Mouse (Mus musculus): ENCODE measurements around the gene Krtap11-1. TPM values are rescaled to one million over a fixed set of nuclear protein-coding genes. Genes with fewer than 3 reads are reported as not detected.

Gene Krtap11-1
- polyA plus RNA-seq (2017; shearing (Covaris generic)) = not detected

DNA sequence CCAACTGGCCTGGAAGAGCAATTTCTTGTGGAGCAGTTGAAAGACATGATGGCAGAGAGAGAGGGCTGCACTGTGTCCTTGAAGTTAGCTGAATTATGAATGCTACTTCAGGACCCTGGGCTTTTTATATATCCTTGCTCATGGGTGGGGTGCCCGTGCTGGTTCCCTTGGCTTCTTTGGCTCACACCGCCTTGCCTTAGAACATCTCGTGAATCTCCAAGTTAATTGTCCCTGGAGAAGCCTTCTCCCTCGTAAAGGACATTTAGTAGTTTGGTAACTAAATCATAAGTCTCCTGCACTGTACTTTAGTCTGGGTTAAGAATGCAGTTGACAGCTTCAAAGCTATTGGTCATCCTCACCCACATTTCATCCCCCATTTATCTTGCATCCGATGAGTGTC, at the start of gene Krtap11-1:
Gene Krtap11-1 (minus strand): TSS at position 101 of the 400 bp plus-strand sequence.
- no peak for ATAC-seq

DNA sequence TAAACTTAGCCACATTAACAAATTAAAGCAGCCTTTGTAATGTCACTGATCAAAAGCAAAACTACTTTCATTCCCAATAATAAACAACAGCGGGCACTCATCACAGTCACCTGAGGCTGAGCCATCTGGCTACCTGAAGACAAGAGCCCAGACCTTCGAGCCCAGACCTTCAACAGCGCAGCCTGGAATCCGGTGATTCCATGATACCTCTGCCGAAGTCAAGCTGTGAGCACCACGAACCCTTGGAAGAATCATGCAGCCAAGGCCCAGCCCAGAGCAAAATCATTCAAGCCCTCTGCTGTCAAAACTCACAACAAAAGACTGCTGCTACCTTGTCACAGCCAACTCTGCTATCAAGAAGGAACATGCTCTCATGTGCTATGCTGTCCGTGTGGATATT, 47.2 kb upstream of the Krtap11-1 start:
- ATAC-seq = no peak

DNA sequence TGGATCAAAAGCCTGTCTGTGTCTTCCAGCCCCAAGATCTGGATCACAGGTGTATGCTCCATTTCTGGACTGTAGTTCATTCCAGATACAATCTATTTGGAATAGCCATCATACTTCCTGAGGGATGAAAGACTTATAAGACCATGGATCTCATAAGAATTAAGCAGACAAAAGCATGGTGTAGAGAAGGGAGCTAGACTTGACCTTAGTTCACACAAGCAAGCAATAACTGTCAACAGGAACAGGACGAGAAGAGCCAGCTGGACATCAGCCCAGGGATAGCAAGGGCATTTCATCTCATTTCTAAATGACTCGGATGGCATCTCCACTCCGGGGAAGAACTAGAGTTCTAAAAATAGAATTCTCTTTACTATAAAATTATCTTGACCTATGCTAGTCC, 46.3 kb upstream of the Krtap11-1 start:
- no peak for ATAC-seq

DNA sequence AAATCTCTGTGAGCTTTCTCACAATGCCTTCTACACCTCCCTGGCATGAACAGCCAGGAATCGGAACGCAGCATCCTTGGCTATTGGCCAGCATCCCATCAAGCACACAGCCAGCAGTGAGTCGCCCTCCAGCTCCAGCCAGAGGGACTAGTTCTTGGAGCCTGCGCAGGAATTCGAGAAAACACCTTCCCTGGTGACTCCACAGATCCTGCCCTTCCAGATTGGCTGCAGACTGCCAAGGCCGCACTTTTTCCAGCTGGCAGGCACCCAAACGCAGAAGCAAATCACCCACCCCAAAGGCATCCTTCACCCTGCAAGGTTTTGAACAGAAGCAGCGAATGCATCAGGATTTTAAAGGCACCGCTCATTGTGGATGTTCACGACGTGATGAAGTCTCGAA, 42.7 kb upstream of the Krtap11-1 start:
- no peak for ATAC-seq

DNA sequence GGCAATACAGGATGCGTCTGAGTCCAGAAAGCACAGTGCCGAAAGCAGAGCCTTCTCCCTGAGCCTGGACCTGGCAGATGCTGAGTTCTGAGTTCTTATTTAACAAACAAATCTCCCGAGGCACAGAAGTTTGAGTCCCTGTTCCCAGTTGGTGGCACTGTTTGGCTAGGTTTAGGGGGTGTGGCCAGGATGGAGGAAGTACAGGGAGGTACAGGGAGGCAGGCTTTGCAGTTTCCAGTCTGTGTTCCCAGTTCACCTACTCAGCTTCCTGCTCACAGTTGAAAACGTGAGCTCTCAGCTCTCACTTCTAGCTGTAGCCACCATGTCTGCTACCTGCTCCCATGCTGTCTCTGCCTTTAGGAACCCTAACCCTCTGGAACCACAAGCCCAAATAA, 37.8 kb upstream of the Krtap11-1 start:
- ATAC-seq = no peak

DNA sequence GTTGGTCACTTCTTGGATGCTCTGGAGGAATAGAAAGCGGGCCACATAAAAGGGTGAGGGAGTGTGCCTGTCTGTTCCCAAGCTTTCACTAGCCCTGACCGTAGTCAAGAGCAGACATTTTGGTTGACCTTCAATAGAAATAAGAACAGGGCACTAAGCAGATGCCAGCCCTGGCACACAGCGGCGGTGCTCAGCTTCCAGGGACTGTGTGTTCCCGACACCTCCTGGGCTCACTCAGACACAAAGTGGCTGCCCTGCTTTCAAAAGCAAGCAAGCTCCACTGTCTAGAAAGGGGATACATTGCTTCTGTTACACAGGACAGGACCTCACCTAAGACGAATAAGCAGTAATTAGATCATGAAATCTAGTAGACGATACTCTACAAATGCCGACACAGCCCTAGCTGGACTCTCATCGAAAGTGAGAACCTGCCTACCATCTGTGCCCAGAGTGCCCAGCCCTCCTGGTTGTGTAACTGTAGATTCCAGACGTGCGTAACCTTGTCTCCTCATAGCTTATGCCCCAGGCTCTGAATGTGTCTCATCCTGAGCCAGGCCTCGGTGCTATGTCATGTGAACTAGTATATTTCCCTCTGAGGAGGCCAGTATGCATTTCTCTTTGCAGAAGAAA, 37.3 kb upstream of the Krtap11-1 start:
- no peak for ATAC-seq

DNA sequence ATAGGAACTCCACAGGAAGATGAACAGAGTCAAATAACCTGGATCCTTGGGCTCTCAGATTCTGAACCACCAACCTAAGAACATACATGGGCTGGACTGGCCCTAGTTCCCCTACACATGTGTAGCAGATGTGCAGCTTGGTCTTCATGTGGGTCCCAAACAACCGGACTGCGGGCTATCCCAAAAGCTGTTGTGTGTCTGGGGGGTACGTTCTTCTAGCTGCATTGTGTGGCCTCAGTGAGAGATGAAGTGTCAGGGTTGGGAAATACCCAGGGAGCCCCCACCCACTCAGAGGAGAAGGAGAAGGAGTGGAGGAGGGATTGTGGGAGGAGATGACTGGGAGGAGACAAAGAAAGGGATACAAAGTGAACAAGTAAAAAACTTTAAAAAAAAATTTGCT, 36.0 kb upstream of the Krtap11-1 start:
- ATAC-seq = no peak

DNA sequence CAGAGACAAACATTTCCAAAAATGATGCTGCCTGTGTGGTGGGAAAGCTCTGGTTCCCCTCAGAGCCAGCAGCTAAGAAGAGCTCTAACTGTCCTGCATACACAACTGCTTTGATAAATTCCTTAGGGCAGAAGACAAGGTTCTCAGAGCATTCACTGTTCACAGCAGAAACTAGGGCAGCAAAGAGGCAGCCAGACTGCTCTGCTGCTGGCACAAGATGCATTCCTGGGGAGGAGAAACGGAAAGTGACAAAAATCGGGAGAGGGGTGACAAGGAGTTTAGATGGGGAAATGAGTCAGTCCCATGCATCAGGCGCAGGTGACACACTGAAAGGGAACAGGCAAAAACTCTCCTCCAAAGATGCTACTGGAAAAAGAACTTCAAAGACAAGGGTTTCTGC, 16.2 kb upstream of the Krtap11-1 start:
- ATAC-seq = no peak

DNA sequence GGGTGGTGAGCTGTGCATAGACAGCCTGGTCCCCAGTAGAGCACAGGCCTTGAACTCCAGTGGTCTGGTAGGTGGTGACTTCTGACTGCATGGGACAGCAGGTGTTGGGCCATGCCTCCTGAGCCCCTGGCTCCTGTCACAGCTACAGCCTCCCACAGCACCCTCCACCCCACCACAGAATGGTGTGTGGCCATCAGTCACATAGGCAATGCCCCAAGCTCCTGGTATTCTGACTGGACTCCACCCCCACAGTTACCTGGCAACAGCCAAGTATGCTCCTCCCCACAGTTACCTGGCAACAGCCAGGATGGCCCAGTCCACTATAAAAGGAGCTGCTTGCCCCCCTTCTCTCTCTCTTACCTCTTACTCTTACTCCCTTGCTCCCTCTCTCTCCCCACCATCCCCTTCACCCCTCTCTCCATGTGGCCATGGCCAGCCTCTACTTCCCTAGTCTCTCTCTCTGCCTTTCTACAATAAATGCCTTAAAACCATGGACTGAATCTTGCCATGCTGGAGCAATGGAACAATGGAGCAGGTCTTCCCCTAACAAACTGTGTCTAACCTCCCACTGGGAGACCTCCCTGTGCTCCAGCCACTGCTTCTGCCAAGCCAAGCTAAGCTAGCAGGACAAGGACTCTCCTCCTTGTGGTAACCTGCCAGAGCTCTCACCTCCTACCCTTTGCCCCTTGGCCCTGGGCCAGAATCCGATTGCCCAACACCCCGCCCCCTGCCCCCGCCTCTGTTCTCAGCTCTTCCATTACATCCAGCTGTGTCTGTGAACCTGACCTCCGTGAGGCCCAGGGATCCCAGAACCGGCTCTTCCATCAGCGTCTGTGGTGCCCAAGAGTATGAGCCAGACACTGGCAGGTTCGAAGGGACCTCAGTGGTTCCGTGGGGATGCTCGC, 14.9 kb upstream of the Krtap11-1 start:
- no peak for ATAC-seq

DNA sequence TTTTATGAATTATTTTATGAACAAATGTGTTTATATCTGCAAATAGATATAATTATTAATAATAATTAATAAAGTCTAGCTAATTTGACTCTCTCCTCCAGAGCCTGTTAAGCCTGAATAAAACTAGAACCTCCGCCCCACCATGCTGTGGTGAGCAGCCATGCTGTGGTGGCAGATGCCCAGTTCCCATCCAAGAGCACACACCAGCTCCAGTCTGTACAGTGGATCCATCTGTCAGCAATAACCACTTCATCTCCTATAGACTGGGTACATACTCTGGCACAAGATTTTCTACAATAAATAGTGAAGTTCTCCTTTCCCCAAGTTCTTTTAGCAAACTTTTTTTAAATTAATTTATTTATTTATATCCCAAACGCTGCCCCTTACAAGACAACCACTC, 10.7 kb upstream of the Krtap11-1 start:
- ATAC-seq = no peak

DNA sequence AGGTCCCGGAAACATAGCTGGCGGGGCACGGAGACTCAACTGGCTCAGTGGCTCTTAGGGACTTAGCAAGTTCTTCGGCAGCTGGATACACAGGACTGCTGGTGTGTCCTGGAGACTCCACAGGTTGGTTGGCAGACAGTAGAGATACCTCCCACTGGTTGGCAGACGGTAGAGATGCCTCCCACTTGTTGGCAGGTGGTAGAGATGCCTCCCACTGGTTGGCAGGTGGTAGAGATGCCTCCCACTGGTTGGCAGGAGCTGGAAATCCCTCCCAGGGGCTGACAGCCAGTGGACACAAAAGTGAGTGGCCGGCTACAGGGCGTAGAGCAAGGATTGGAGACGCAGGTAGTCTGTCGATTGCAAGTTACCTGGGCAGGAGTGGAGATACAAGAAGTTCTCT, 467 bp downstream of the Krtap11-1 start:
- ATAC-seq = no peak

DNA sequence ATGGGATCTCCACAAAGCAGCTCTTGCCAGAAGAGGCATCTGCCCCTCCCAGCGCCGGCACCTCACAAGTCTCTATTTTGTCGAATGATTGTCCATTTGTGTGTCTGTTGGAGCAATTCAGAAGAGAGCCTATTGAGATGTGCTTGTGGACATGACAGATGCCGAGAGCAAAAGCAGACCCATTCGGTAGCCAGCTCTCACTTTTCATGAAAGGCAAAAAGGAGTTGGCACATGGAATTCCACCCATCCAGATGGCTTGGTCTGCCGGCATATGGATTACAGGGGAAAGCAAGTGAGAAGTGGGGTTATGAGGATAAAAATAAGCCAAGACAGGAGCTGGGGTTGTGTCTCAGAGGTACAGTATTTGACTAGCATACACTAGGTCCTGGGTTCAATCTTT, 1.8 kb downstream of the Krtap11-1 start:
- ATAC-seq = no peak

DNA sequence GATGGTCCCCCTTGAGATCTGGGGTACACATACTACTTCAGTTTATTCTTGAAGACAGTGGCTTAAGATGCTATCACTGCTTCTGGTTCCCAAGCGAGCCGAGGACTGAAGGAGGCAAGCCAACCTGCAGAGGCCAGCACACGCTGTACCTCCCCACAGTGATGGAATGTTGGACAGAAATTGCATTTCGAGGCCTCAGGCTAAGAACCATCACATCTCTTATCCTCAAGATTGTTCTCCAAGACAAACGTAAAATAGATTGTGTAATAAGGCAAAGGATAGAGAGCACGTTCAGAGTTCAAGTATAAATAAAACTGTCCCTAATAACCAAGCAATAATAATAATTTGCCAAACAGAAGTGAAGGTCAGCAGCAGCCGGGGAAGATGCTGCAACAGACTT, 2.8 kb downstream of the Krtap11-1 start:
- no peak for ATAC-seq

DNA sequence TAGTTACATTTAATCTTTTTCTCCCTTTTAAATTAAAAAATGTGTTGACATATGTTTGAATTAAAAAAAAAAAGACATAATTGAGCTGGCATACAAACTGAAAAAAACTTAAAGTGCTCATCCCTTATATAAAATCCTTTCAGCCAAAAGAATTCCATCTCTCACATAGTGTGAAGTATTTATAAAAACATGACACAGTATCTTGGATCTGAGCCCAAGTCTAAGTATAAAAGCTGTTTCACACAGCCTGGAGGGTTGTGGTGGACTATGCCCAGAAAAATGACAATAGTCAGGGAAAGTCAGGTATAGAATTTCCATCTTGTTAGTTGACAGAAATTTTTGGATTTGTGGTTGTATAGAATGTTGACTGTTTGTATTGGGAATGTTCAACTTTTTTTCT, 20.7 kb downstream of the Krtap11-1 start:
- ATAC-seq = no peak

DNA sequence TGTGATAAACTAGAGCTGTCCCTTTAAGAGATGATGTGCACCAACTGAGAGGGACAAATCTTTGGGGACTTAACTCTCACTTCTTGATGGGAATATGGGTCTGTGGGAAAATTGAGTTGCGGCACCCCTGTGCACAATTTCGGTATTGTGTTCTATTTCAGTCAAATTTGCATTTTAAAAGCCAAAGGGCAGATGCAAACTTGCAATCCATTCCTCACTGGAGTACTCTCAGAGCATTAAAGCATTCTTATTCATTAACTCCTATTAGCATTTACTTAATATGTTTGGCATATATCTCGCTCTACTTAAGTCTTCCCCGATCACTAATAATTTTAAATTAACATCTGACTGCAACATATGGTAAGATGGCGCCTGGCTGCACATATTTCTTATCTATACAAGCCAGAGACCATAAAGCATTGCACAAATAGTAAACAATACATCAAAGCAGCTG, 32.9 kb downstream of the Krtap11-1 start:
- no peak for ATAC-seq

DNA sequence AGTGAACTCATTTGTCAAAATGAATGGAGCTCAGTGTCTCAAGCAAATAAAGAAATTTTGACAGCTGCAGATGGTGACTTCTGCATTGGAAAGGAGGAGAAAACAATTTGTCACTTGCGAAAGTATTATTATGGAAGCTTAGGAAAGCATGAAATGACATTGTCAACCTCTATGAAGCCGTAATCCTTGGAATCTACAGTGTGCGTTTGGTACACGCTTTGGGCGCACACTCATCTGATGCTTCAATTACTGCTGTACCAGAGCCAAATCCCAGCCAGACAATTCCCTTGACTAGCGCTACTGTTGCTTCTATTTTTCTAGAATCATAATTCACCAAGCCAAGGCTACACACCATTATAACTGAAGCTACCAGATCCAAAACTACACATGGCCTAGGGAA, 33.6 kb downstream of the Krtap11-1 start:
- no peak for ATAC-seq

DNA sequence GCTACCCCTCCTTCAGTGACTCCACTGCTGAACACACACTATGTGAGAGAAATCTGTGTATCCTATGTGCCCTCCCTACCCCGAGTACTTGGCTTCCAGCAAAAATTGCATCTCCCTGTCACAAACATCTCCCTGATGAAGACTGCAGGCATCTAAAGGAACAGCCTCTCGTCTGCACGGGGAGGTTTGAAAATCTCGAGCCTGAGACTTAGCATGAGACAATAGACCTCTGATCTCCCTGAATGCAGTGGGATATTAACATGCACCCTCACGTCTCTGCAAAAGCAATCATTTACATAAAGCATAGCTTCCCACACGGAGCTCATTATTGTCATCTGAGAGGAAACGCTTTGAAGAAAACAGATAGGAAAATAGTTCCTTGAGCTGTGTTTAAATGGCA, 40.4 kb downstream of the Krtap11-1 start:
- no peak for ATAC-seq

DNA sequence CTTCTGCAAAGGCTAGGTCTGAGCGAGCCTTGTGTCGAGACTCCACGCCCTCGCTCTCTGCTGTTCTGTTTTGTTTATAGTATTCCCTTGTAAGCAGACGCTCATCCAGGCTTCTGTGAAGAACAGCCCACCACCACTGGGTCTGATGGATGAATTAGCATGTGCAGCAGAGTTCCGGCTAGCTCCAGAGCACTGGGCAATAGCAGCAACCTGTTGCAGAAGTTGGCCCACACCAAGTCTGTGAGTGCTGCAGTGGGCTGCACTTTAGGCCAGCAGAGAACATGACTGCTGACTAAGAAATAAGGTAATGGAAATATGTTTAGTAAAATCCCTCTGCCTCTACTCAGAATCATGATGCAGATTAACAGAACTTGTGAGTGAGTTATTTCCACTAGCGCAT, 41.1 kb downstream of the Krtap11-1 start:
- ATAC-seq = no peak

DNA sequence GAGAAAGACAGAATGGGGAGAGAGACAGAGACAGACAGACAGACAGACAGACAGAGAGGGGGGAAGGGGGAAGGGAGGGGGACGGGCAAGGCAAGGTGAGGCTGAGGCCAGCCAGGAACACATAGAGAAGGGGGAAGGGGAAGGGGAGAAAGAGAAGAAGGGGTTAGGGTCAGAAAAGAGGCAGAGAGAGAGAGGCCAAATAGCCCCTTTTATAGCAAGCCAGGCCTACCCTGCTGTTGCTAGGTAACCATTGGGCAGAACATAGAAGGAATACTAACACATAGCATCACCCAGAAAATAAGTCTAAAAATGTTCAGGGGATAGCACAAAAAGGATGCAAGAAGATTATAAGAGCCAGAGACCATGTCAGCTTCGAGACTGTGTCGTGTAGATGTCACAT, 42.6 kb downstream of the Krtap11-1 start:
- no peak for ATAC-seq

DNA sequence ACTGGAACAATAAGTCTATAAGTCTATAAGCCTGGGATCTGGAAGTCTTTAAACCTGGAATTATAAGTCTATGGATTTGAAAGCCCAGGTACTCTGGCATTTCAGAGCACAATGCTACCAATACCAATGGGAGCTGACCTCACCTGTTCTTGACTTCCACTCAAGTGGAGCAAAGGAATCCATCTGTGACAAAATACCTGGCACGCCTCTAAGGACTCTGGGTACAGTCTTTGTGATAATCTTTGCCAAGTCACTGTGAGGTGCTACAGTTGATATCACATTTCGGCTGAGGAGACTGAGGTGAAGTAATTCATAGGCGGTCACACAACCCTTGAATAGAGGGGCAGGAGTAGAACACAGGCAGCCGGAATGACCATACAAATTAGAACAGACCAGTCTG, 50.0 kb downstream of the Krtap11-1 start:
- ATAC-seq = no peak

DNA sequence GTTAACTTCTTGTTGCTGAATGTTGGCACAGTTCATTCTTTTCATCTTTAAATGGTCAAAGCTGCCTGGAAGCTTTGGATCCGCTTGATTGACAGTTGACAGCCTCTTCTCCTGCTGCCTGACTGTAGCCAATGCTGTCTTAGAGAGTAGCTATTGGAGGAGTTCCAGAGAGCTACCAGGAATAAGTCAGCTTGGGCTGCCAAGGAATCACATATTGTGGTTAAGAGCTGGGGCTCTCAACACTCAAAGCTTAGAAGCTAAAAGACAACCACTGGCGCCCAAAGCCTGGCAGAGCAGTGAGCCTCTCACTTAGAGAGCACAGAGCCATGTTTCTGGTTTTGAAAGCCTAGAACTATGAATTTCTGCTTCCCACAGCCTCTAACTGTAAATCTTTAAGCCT, 50.4 kb downstream of the Krtap11-1 start:
- ATAC-seq = no peak

Data from inflammation-experienced regulatory T-cells, adult 6 months (primary cell).